Mouse (Mus musculus) lung, postnatal 0 days (tissue): ENCODE measurements around the gene Mul1.

Experiments
- CTCF ChIP-seq: IDR thresholded peaks from 2 replicates; pipeline ENCODE4 v1.5.1; 2016; ENCODE audit warnings: antibody characterized with exemption, mild to moderate bottlenecking
- EP300 ChIP-seq: IDR thresholded peaks from 2 replicates; pipeline ENCODE4 v1.6.1; 2016; ENCODE audit warnings: antibody characterized with exemption, mild to moderate bottlenecking, control low read depth

- no peak for TF ChIP-seq CTCF
- peak; percentile 57 for TF ChIP-seq EP300
Measured at GRCm38 (mm10) chr4:138480962-138481361, 46.5 kb downstream of the Mul1 start.
